Mouse (Mus musculus): ENCODE results near the gene Uck1. TPM values are rescaled to one million over a fixed set of nuclear protein-coding genes. Genes with fewer than 3 reads are reported as not detected.

The Uck1 gene
- polyA plus RNA-seq, 1 experiment, result 27.8 TPM

- H3K9ac ChIP-seq (ENCODE audit: low read depth, poor library complexity, severe bottlenecking), result peak overlapping the region; percentile 83
- TF ChIP-seq EP300 (IDR thresholded peaks at IDR 0.05; ENCODE audit: insufficient read depth, low read depth, low read length), result no peak
- H3K4me3 ChIP-seq (ENCODE audit: low read depth, low read length), result peak overlapping the region; percentile 93
- no peaks in the 10 kb centered on the region for H3K9me3 ChIP-seq (replicated peaks; ENCODE audit: control insufficient read depth, insufficient read depth, low read length, poor library complexity, severe bottlenecking)
- no peaks in the 10 kb centered on the region for H3K4me1 ChIP-seq (ENCODE audit: control insufficient read depth, insufficient read depth, low read length)
- H3K27ac ChIP-seq (ENCODE audit: insufficient read depth, low read length), result peak overlapping the region; percentile 10
- peaks cover 5% of the 10 kb centered on the region; the same call in 1 of the 2 replicates for H3K36me3 ChIP-seq (ENCODE audit: control insufficient read depth, insufficient read depth, low read length, poor library complexity, severe bottlenecking)
- H3K27me3 ChIP-seq (ENCODE audit: control insufficient read depth, insufficient read depth, low read length, poor library complexity, severe bottlenecking), result no peaks in the 10 kb centered on the region
Observed at GRCm38 (mm10) chr2:32236760-32237487, 23.0 kb downstream of the Uck1 start.

GRCm38 (mm10) chr2:32235886-32236759 is 23.8 kb downstream of the Uck1 start, which contains the start of gene Pomt1:
Gene Pomt1, plus strand, starts transcription at chr2:32236590.
- Histone ChIP-seq H3K4me1 (ENCODE audit: control insufficient read depth, insufficient read depth, low read length) (no peaks in the 10 kb centered on the region), H3K27ac (ENCODE audit: insufficient read depth, low read length) (peak within 1 kb of the TSS; percentile 81), H3K9ac (ENCODE audit: low read depth, poor library complexity, severe bottlenecking) (peak within 1 kb of the TSS; percentile 83), H3K9me3 (replicated peaks; ENCODE audit: control insufficient read depth, insufficient read depth, low read length, poor library complexity, severe bottlenecking) (no peaks in the 10 kb centered on the region), H3K36me3 (ENCODE audit: control insufficient read depth, insufficient read depth, low read length, poor library complexity, severe bottlenecking) (peaks cover 13% of the 10 kb centered on the region), H3K4me3 (ENCODE audit: low read depth, low read length) (peak within 1 kb of the TSS; percentile 93), H3K27me3 (ENCODE audit: control insufficient read depth, insufficient read depth, low read length, poor library complexity, severe bottlenecking) (no peaks in the 10 kb centered on the region)
- no peak for TF ChIP-seq POLR2A (IDR thresholded peaks at IDR 0.05; ENCODE audit: insufficient read depth, low read length)
- 0 out of 2 replicates have a peak, but pooled peaks have one; percentile 32 for TF ChIP-seq EP300 (IDR thresholded peaks at IDR 0.05; ENCODE audit: insufficient read depth, low read depth, low read length)
- TF ChIP-seq CTCF (IDR thresholded peaks at IDR 0.05; ENCODE audit: low read depth, low read length), result no peak

GRCm38 (mm10) chr2:32235433-32235832 is 24.5 kb downstream of the Uck1 start:
- Histone ChIP-seq H3K9me3 (replicated peaks; ENCODE audit: control insufficient read depth, insufficient read depth, low read length, poor library complexity, severe bottlenecking) (no peaks in the 10 kb centered on the region), H3K27me3 (ENCODE audit: control insufficient read depth, insufficient read depth, low read length, poor library complexity, severe bottlenecking) (no peaks in the 10 kb centered on the region), H3K4me1 (ENCODE audit: control insufficient read depth, insufficient read depth, low read length) (no peaks in the 10 kb centered on the region), H3K9ac (ENCODE audit: low read depth, poor library complexity, severe bottlenecking) (peak overlapping the region; percentile 83), H3K27ac (ENCODE audit: insufficient read depth, low read length) (no peak overlapping the region), H3K36me3 (ENCODE audit: control insufficient read depth, insufficient read depth, low read length, poor library complexity, severe bottlenecking) (peaks cover 17% of the 10 kb centered on the region), H3K4me3 (ENCODE audit: low read depth, low read length) (peak overlapping the region; percentile 89)
- TF ChIP-seq POLR2A (IDR thresholded peaks at IDR 0.05; ENCODE audit: insufficient read depth, low read length), result no peak
- no peak for TF ChIP-seq EP300 (IDR thresholded peaks at IDR 0.05; ENCODE audit: insufficient read depth, low read depth, low read length)
- no peak for TF ChIP-seq CTCF (IDR thresholded peaks at IDR 0.05; ENCODE audit: low read depth, low read length)

- no peak for TF ChIP-seq CTCF (IDR thresholded peaks at IDR 0.05; ENCODE audit: low read depth, low read length)
- no peak for TF ChIP-seq POLR2A (IDR thresholded peaks at IDR 0.05; ENCODE audit: insufficient read depth, low read length)
- Histone ChIP-seq H3K27ac (ENCODE audit: insufficient read depth, low read length) (no peak overlapping the region), H3K4me1 (ENCODE audit: control insufficient read depth, insufficient read depth, low read length) (no peaks in the 10 kb centered on the region), H3K36me3 (ENCODE audit: control insufficient read depth, insufficient read depth, low read length, poor library complexity, severe bottlenecking) (peaks cover 80% of the 10 kb centered on the region), H3K27me3 (ENCODE audit: control insufficient read depth, insufficient read depth, low read length, poor library complexity, severe bottlenecking) (no peaks in the 10 kb centered on the region), H3K9me3 (replicated peaks; ENCODE audit: control insufficient read depth, insufficient read depth, low read length, poor library complexity, severe bottlenecking) (no peaks in the 10 kb centered on the region), H3K4me3 (ENCODE audit: low read depth, low read length) (no peak overlapping the region), H3K9ac (ENCODE audit: low read depth, poor library complexity, severe bottlenecking) (no peak overlapping the region)
Observed at GRCm38 (mm10) chr2:32222057-32222456, 37.9 kb downstream of the Uck1 start.

- H3K9me3 ChIP-seq (replicated peaks; ENCODE audit: control insufficient read depth, insufficient read depth, low read length, poor library complexity, severe bottlenecking), result no peaks in the 10 kb centered on the region
- H3K4me3 ChIP-seq (ENCODE audit: low read depth, low read length), result no peak overlapping the region
- H3K4me1 ChIP-seq (ENCODE audit: control insufficient read depth, insufficient read depth, low read length), result no peaks in the 10 kb centered on the region
- H3K27me3 ChIP-seq (ENCODE audit: control insufficient read depth, insufficient read depth, low read length, poor library complexity, severe bottlenecking), result no peaks in the 10 kb centered on the region
- H3K27ac ChIP-seq (ENCODE audit: insufficient read depth, low read length), result no peak overlapping the region
- peaks cover 80% of the 10 kb centered on the region for H3K36me3 ChIP-seq (ENCODE audit: control insufficient read depth, insufficient read depth, low read length, poor library complexity, severe bottlenecking)
- TF ChIP-seq EP300 (IDR thresholded peaks at IDR 0.05; ENCODE audit: insufficient read depth, low read depth, low read length) (no peak), CTCF (IDR thresholded peaks at IDR 0.05; ENCODE audit: low read depth, low read length) (no peak), POLR2A (IDR thresholded peaks at IDR 0.05; ENCODE audit: insufficient read depth, low read length) (no peak)
- H3K9ac ChIP-seq (ENCODE audit: low read depth, poor library complexity, severe bottlenecking), result no peak overlapping the region
Observed at GRCm38 (mm10) chr2:32221577-32221976, 38.4 kb downstream of the Uck1 start.

- TF ChIP-seq CTCF (IDR thresholded peaks at IDR 0.05; ENCODE audit: low read depth, low read length) (no peak), POLR2A (IDR thresholded peaks at IDR 0.05; ENCODE audit: insufficient read depth, low read length) (no peak), EP300 (IDR thresholded peaks at IDR 0.05; ENCODE audit: insufficient read depth, low read depth, low read length) (no peak)
- no peaks in the 10 kb centered on the region for H3K27me3 ChIP-seq (ENCODE audit: control insufficient read depth, insufficient read depth, low read length, poor library complexity, severe bottlenecking)
- H3K27ac ChIP-seq (ENCODE audit: insufficient read depth, low read length), result no peak overlapping the region
- H3K4me3 ChIP-seq (ENCODE audit: low read depth, low read length), result no peak overlapping the region
- H3K36me3 ChIP-seq (ENCODE audit: control insufficient read depth, insufficient read depth, low read length, poor library complexity, severe bottlenecking), result peaks cover 81% of the 10 kb centered on the region
- H3K9me3 ChIP-seq (replicated peaks; ENCODE audit: control insufficient read depth, insufficient read depth, low read length, poor library complexity, severe bottlenecking), result no peaks in the 10 kb centered on the region
- H3K9ac ChIP-seq (ENCODE audit: low read depth, poor library complexity, severe bottlenecking), result no peak overlapping the region
- no peaks in the 10 kb centered on the region for H3K4me1 ChIP-seq (ENCODE audit: control insufficient read depth, insufficient read depth, low read length)
Observed at GRCm38 (mm10) chr2:32220969-32221368, 39.0 kb downstream of the Uck1 start.
